Mouse (Mus musculus) frontal cortex, postnatal 25 days (tissue): ENCODE measurements around the gene Ppp4r1.

ENCODE experiments used
- DNase-seq, 2 experiments: peaks; one replicate each; pipeline ENCODE4 v3.0.0; 2022; ENCODE audit warnings: low spot score in 2 of 2

The Ppp4r1 gene

DNA sequence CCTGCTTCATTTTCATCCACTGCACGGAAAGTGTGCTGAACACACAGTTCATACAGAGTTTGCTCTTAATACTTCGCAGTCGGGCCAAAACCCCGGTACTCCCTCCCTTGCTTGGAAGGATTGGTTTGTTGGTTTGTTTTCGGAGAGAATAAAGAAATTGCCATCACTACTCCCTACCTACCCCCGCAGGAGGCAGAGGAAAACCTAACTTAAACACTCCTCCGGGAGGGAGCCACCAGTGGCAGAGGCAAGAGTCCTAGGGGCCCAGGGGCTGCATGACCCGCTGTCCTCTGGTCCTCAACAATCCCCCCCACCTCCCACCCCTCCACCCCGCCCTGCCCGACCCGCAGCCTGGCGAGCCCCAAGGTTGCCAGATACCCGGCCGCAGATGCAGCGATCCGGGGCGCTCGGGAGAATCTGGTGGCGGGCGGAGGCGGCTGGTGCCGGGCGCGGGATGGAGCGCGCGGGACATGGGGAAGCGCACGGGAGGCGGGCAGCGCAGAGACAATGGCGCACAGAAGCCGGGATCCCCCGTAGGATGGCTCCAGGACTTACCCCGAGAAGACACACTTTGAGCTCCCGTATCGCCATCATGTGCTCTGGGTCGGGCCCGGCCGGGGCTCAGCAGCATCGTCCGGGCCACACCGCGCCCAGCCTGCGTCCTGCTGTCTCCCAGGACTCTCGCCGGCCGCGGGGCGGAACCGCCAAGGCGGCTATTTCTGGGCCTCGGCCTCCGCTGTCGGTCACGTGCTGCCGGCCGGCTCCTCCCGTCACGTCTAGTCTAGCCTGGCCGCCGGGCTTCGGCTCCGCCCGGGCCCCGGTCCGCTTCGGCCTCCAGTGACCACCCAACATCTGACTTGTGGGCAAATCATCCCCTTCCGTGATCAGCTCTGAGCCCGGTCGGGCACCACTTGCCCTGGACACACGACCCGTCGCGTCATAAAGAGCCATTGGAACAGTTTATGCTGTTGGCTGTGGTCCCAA, 10.1 kb upstream of the Ppp4r1 start, which contains the start of gene Rab31:
Gene Rab31 (minus strand): TSS at position 802 of the 984 bp plus-strand sequence.
- DNase-seq: peak; percentile 64 to 73

DNA sequence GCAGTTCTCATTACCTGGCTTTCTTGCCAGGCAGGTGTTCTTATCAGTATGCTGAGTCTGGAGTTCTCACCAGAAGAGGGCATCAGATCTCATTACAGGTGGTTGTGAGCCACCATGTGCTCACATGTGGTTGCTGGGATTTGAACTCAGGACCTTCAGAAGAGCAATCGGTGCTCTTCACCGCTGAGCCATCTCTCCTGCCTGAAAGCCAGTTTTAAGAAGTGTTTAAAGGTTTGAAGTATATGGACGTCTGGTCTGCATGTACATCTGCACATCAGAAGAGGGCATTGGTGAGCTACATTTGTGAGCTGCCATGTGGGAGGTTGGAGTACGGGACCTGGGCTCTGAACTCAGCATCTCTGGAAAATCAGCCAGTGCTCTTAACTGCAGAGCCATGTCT, 8.8 kb upstream of the Ppp4r1 start:
- no peak for DNase-seq

DNA sequence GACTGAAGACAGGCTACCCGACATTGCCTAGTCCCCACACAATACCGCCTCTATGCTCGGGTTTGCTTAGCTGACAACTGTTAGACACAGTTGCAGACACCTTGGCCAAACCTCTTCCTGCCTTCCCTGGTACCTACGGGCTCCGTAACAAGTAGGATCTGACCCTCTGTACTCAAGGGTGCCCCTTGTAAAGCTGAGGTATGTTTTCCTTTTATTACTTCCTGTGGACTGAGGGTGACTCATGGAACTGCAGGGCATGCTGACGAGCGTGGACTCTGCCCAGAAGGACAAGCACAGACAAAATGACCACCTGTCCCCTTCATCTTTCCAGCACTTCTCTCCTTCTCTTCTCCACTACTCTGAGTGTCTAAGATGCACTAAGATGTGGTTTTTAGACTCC, 7.9 kb upstream of the Ppp4r1 start:
- no peak for DNase-seq

DNA sequence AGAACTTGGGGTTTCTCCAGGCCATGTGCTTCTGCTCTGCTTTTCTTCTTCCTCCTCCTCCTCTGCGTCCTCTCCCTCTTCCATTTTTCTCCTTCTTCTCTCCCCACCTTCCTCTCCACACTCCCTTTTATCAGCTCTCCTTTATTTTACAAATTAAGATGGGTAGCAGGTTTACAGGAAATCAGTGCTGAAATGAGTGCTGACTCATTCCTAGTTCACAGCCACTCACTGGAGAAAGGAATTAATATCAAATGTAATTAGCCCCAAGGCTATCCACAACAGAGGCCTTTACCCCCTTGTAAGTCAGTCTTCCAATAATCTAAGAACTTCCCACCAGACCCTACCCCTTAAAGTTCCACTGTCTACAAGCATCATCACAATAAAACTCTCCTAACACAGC, 6.1 kb upstream of the Ppp4r1 start:
- DNase-seq: no peak

DNA sequence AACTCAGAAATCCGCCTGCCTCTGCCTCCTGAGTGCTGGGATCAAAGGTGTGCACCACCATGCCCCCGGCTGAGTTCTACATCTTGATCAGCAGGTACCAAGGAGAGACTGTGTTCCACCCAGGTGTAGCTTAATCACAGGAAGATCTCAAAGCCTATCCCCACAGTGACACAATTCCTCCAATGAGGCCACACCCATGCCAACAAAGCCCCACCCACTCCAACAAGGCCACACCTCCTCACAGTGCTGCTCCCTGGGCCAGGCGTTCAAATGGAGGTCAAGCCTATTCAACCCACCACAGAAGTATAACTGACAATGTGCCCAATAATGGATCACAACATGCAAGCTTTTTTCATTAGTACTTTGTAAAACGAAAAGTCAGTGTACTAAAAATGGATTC, 4.9 kb upstream of the Ppp4r1 start:
- DNase-seq: no peak

DNA sequence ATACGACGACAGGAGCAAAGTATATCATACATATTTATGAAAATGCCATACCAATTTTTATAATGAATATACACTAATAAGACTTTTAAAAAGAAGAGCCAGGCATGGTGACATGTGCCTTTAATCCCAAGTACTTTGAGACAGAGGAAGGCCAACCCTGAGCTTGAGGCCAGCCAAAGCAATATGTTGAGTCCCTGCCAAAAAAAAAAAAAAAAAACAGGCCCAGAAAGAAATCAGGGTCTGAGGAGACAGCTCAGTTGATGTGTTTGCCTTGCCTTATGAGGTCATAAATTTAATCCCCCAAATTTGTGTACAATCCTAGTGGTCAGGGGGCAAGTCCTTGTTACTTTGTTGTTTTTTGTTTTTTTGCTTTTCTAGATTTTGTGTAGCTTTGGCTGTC, 1.4 kb upstream of the Ppp4r1 start:
- DNase-seq: no peak

DNA sequence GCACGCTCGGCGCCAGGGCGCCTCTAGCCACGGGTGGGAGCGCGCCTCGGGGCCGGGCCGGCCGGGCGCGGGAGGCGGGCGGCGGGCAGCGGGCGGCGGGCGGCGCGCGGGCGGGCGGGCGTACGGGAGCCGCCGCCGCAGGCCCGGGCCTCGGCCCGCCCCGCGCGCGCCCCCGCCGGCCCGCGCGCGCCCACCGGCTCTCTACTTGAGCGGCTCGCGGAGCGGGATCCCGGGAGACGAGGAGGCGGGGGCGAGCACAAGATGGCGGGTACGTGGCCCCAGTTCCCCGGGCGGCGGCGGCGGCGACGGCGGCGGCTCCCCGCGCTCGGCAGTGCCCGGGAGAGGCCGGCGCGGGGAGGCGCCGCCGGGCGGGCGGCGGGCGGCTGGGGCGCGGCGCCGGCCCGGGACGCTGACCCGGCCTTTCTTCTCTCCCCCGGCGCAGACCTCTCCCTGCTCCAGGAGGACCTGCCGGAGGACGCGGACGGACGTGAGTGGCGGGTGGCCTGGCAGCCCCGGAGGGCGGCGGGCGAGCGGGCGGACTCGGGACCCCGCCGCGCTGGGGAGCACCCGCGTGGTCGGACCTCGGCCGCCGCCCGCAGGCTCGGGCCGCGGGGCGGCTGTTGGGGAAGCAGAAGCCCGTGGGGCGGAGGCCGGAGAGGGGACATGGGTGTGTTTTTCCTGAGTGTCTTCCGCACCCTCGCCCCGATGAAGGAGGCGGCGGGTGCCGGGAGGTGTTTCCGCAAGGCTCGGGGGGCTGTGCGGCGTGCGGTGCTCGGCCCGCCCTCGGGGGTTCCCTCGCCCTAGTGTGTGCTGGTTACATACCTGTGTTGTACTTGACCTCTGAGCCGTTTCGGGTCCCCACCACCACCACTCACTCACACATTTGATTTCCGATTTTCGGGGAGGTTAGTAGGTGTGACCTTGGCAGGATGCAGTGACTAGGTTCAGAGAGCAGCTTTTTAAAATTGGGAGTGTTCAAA, 1.1 kb downstream of the Ppp4r1 start:
- peak in 1 of 2 experiments; percentile 50 for DNase-seq

DNA sequence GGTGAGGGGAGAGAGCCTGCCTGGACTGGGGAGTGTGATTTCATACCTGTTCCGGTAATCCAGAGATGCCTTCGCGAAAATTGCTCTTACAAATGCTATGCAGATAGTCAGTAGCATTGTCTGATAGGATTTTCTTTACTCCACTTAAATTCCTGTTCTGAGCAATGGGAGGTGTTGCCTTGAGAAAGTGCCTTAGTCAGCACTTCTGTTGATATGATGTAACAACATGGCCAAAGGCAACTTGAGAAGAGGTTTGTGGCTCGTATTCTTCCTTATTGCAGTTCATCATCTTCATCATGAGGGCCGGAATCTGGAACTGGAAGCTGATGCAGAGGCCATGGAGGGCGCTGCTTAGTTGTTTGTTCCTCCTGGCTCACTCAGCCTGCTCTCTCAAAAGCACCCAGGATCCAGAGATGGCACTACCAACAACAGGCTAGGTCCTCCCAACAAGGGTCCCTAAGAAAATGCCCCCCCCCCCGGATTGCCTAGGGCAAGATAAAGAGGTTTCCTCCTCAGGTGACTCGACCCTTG, 2.3 kb downstream of the Ppp4r1 start:
- no peak for DNase-seq

DNA sequence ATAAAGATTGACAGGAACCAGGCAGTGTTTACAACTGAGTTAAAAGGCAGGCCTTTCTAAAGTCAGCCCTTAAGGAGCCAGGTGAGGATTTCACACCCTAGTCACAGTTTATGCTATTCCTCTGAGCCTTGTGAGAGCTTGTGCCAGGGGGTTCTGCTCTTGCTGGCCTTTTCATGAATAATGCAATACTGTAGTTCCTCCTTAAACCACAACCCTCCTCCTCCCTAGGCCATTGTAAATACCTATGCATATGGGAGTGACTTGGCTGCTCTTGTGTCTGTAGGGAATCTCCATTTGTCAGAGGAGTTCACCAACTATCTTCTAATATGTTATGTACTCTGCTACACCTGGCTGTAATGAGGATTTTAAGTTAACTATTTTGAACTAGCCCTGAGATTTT, 3.3 kb downstream of the Ppp4r1 start:
- no peak for DNase-seq

DNA sequence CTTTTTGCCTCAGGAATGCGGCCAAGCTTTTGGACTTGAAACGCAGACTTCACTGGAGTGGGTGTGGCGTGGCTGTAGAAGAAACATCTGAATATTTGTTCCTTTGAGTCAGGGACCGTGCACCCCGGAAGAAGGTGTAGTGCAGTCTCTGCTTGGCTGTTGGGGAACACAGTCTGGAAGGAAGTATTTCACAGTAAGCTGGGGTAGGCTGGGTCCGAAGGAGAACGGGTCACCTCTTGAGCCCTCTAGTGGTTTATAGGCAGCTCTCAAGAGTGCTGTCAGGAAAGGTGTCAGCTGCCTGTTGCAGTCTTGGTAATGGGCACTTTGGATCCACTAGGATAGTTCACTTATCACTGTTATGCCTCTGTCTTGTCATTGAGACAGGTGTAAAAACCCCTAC, 3.9 kb downstream of the Ppp4r1 start:
- DNase-seq: no peak

DNA sequence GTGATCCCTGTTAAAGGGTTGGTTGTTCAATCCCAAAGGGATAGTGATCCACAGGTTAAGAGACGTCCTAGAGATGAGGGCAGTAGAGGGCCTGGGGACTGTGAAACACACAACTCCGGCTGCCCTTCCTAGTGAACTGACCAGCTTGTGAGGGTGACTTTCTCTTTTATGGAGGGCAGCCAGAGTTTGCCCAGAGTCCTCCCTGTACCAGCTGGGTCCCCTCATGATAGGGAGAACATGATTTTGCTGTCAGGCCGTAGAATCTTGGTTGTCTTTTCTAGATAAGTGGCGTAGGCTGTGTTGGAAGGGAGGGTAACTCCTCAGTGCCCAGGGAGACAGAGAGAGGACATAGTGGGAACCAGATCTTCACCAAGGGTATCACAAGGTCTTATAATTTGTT, 4.9 kb downstream of the Ppp4r1 start:
- DNase-seq: no peak

DNA sequence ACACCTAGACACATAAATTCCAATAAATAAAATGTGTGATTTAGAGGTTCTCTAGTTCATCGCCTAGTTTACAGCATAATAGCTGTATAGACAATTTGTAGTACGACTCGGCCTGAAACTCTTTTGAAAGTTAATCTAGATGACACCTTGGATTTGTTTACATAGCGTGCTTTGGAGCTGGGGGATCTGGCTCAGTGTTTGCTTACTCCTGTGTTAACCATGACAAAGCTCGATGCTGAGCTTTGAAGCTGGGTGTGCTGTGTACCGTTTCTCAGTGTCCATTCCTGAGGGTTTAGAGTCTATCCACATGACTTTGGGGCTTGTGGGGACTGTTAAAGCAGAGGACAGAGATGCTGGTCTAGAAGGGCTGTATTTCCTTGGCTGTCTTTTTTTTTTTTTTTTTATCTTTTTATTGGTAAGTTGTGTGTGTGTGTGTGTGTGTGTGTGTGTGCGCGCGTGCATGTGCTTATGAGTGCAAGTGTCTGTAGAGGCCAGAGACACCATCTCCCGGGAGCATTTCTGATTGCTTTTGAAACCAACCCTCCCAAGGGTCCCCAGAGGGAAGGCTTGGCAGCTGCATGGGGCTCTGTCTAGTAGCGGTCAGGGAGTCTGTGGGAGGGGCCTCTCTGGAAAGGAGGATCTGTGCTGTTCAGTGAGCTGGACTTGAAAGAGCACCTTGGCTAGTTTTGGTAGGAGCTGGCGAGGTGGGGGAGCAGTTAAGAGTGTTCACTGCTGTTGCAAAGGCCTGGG, 6.3 kb downstream of the Ppp4r1 start:
- DNase-seq: no peak

DNA sequence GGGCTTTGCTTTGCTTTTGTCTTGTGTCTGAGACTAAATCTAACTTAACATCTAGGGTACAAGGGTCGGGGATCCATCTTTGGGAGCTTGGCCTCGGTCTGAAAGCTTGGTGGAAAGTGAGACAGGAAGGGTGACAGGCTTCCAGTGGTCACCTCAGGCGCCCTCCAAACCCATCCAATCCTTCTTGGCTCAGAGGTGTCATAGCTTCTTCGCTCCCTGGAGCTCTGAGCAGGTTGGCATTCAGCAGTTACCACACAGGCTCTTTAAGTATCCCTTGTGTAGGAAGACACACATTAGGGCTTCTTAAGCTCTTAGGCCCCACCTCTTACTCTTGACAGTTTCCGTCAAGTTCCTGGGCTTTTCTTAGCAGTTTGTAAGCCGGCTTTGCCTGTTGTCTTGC, 7.2 kb downstream of the Ppp4r1 start:
- no peak for DNase-seq

DNA sequence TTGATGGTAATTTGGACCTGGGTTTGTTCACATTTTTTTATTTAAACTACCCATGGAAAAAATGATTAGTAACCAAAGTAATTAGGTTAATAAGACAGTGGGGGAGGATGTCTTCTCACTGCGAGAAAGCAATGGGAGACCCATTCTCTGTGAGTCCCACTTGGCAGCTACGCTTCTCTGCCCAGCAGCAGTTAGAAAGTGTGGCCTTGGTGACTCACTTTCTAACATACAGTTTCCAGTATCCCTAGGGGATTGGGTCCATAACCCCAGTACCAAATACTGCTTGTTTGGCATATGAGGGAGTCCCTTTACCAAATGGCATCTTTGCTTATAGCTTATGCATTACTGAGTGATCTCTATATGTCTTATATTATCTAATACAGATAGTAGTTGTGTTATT, 8.8 kb downstream of the Ppp4r1 start:
- DNase-seq: no peak

DNA sequence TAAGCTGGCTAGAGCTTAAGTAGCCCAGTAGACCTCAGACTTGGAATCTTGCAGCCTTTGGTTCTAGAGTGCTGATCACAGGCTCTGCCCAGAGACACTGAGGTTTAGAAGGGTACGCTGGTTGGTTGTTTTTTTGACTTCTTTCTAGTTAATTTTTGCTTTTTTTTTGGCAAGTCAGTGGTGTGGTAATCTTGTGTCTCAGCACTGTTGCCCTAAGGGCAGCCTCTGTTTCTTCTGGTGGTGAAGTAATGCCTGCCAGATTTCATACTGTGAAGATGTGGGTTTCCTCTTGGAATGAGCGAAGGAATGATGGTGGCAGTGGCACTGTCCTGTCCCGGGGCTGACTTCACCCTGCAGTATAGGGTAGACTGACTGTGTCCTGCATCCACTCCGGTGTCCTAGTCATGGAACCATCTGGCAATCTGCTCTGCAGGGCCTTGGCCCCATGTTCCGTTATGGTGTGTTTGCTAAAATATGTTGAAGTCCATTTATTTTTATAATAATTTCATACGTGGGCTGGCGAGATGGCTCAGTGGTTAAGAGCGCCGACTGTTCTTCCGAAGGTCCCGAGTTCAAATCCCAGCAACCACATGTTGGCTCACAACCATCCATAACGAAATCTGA, 11.0 kb downstream of the Ppp4r1 start:
- no peak for DNase-seq

DNA sequence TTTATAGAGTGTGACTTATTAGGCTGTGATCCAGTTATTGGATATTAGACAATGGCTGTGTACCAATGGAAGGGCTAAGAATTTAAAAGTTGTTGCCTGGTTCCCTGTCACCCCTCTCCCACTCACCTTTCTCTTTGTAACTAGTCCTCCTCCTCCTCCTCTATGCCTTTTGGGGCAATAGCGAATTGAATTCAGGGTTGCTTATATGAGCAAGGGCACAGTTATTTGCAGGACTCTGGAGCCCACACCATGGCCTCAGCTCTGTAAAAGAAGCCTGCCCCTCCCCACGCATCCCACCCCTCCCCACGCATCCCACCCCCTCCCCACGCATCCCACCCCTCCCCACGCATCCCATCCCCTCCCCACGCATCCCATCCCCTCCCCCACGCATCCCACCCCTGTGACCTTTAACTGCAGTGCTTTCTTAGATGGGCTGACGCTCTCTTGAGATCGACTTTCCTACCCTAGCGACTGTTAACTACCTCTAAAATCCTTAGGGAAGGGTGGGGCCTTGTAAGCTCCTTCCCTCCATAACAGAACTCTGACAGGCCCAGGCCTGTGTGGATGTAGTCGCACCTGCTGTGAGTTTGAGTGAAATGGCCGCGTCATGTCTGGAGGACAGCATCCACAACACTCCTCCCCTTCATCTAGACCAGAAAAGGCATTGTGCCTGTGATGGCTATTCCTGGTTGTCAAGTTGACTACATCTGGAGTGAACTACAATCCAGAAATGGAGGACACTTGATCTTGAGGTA, 11.9 kb downstream of the Ppp4r1 start:
- DNase-seq: no peak

DNA sequence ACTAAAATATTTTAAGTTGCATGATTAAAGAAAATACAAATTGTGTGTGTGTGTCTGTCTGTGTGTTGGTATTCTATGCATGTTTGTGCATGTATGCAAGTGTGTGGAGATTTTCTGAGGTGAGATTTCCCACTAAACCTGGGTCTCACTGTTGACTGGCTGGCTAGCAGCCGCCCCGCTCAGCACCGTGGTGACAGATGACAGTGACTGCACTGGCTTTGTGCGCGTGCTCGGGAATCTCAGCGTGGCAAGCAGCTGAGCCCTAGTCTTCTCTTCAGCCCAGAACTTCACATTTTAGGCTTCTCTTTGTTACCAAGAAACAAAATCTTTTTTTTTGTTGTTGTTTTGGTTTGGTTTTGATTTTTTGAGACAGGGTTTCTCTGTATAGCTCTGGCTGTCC, 13.7 kb downstream of the Ppp4r1 start:
- DNase-seq: no peak

DNA sequence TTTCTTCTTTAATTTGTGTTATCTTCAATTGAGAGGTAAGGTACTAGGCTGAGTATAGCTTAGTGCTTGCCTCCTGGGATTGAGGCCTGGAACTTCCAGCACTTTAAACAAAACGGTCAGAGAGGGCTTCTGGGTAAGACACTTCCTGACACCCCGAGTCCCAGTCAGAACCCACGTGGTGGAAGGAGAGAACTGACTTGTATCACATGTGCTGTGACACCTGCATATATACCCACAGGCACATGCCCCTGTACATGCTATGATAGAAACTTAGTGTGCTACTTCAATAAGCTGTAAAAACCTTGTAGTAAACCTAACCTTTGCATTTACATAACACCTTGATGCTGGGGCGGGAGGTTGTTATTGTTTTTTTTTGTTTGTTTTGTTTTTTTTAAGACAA, 16.1 kb downstream of the Ppp4r1 start:
- DNase-seq: no peak

DNA sequence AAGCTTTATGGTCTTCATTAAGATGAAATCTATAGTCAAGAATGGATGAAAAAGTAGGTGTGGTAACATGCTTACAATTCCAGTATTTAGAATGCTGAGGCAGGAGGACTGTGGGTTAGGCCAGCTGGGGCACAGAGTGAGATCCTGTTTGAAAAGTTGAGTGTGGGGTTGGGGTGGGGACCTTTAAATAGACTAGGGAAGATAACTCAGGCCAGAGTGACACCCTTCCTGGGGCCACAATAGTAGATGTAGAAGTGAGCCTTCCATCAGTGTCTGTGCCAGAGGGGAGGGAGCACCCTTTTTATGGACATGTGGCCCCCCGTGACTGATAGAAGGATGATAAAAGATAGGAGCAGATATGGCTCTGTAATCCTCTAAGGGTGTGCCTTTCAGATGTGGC, 17.0 kb downstream of the Ppp4r1 start:
- no peak for DNase-seq

DNA sequence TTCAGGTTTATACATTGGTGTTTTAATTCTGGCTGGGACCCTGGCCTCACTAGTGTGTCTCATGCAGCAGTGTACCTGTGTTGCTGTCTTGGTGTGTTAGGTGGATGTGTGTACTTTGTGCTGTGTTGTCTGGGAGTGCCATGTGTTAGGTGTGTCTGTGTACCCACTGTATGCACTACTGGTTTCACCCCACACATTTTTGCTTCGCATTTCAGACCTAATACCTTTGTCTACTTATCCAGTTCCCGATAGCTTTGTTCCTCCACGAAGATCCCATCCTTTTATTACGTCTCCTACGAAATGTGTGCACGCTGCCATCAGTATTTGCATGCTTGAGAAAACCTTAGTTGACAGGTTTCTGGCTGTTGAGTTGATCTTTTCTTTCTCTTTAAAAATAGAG, 18.1 kb downstream of the Ppp4r1 start:
- no peak for DNase-seq
